Mouse (Mus musculus) 3134 (cell line): ENCODE measurements at regions not wholly inside any gene's neighbourhood (a gene's known extent, or its start where the extent isn't known, plus 50 kb on each side); places are given as distances from the start of the nearest gene placed in this dataset.

Experiments used
- DNase-seq: peaks from one replicate; pipeline ENCODE4 v3.0.0-alpha.2; 2011; ENCODE audit warnings: low spot score; ENCODE audit not compliant: insufficient read length; ENCODE audit errors: extremely low read depth

DNA sequence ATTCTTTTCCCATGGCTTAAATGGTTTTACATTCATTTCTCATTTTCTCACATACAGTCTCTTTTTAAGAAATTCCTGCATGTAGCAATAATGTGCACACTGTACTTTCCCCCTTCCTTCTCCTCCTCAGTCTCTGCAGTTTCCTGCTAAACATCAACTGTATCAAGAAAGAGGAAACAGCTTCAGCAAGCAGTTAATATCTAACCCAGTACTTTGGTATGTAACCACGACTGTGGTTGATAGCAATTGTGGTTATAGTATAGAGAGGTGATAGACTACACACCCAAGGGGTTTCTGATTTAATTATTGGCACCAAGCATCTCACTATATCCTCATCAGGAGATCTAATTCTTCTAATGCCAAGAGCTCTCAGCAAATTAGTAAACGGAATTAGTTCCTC is 52.8 kb upstream of the Eci2 start:
- no peak for DNase-seq

DNA sequence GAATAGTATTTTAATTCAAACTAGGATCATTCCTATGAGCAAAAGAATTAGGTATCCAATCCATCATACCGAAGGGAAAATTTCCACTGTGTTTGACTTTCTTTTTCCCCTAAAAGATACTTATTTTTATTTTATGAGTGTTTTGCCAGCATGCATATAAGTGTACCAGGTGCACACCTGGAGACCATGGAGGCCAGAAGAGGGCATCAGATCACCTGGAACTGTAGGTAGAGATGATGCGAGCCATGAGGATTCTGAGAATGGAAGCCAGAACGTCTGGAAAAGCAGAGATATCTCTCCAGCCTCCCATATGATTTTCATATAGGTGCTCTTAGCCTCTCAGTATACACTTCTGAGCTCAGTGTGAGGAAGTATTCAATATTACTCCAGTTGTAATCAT is 58.5 kb upstream of the Eci2 start:
- DNase-seq: no peak

DNA sequence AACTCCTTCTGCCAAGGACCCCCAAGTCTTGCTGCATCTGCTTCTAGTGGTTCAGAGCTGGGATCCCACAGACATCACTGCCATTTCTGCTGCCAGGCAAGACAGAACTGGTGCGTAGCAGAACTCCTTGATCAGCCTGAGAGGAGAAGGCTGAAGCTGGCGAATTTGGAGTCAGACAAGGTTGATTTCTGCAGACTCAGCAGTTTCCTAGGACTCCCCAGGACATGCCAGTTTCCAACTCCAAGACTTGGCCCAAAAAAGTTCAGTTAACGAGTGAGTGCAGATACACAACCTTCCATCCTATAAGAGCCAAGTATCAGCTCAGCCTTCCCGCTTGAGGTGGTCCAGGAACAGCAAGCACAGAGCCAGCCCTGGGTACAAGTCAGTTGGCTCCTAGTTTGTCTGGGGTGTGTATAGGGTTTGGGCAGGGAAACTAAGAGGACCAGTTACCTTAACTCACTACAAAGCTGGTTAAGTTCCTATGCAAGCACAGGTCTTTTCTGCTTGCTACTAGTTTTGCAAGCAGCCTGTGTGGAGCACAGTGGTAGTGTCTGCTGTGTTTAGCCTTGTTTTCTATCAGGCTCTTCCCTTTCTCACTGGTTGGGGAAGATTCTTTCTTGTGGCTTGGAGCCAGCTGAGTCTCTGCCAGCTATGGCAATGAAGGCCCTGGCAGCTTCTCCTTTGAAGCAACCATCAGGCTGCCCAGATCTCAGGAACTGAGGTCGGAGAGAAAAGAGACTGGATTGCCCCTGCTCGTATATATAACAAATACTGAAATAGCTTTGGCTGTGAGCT is 60.5 kb upstream of the Eci2 start:
- no peak for DNase-seq

DNA sequence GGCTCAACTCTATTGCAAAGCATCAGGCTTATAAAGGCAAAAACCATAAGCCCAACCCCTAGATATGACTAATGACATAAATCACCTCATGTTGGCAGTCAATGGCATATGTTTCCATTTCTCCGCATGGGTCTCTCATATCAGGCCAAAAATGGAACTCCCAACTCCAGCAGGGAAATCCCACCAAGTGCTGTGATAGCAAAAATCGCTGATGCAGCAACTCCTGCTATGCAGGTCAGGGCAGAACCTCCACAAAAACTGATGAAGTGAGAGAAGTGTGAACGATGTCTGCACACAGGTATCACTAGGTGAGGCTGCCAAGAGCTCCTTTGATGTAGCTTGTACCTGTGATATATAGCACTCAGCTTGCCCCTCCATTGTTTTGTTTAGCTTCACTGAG is 64.3 kb upstream of the Eci2 start:
- no peak for DNase-seq

DNA sequence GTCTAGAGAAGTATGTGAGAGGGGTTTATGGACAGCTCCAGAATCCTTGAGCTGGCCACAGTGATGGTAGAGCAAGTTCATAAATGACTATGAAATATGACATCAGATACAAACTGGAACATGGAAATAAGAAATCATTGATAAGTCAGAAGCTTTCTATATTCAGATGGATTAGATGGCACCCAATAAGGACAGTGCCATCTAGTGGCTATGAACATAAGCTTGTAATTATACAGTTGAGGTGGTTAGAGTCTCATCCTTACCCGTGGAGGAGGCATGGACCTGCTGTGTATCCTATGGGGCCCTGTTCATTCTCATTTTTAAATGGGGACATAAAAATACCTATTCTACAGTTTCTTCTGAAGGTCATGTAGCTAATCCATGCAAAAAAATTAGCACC is 92.9 kb upstream of the Eci2 start:
- DNase-seq: no peak

DNA sequence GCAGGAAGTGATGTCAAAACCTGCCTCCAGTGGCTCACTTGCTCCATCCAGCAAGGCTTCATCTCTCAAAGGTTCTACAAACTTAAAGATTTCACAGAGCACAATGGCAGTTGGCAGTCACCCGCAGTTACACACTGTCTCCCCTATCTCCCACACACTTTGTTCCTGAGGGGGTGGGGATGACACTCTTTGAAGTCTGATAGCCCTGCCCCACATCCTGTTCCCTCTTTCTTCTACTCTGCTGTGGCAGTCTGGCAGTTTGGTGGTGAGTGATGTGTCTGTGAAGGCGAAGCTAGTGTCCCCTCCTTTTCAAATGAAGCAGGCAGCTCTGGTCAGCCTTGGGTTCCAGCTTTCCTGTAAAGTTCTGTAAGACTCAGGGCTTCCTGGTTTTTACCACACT is 102.6 kb upstream of the Eci2 start:
- DNase-seq: no peak

DNA sequence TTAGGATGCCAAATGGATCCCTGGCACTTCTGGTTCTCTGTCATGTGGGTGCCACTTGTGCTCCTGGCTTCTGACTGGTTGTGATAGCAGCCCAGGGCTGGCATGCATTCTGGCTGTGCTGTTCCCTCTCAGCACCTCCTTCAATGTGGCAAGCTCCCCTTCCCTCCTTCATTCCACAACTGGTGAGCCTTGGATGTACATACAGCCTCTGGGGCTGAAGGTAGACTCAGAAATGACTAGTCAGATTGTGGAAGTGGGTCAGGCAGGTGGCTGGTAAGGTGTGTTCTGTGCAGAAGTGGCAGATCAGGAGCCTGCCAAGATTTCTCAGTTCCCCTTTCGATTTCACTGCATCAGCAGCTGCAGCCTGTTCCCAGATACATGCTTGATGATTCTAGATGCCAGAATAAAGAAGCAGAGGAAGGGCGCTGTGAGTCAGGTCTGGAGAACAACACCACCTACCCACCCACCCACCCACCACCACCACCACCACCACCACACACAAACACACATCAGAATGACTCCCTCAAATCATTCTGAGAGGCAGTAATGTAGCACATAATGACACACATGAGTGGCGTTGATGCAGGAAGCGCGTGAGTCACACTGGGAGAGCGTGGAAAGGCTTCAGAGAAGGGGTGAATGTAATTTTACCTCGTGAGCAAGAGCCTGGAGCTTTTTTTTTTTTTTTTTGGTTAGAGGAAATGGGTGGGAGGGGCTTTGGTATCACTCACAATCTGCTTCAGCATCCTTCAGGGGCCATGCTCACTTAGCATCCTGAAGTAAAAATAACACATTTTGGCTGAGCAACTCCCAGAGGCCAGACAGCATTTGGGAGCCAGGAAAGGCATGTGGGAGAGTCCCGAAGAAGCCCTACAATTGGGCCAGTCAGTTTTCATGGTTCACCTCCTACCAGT is 104.6 kb upstream of the Eci2 start:
- DNase-seq: no peak

DNA sequence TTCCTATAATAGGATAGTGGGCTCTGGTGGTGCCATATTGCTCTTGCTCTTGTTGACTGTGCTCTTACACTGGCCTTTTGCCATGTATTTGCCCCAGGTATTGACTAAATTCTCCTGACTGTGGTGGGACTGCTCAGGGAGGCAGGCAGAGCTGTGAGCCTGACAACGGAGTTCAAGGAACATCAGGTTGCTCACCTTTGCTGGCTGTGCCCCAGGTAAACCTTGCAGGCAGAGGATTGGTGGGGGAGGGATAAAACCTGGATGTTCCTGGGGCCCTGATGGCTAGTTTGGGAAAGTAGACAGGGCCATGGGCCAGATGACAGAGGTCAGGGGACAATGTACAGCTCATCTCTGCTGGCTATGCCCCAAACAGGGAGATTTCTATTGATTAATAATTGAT is 124.7 kb upstream of the Eci2 start:
- DNase-seq: no peak

DNA sequence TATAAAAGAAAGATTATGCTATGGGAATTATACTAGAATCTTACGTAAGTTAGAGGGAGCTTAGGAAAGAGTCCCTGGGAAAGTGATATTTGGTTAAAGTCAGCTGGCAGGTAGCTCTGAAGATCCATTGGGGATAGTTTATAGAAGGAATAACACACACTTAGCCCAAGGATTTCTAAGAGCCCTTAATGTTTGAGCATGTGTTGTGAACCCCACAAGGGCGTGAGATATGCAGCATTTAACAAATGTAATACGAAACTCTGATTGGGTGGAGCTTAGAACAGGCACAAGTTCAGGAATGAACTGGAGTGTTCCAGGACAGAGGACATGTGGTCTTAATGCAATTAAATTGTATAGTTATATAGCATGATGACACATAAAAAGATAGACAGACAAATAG is 132.6 kb upstream of the Eci2 start:
- no peak for DNase-seq

DNA sequence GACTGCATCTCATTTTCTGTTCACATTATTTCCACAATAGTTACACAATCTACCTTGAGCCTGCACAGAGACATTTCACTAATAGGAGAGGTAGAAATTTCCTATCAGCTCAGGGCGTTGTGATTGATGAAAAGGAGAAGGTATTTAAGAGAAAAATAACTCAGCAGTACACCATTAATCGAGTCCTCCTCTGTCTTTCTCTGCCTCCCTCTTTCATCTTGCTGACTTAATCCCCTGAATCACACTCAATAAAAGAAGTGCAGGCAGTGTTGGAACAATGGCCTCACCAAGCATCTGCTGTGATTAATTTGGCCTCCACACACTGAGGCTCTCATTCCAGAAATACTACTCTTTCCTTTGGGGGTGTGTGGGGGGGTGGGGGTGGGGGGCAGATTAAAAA is 133.9 kb upstream of the Eci2 start:
- DNase-seq: no peak

DNA sequence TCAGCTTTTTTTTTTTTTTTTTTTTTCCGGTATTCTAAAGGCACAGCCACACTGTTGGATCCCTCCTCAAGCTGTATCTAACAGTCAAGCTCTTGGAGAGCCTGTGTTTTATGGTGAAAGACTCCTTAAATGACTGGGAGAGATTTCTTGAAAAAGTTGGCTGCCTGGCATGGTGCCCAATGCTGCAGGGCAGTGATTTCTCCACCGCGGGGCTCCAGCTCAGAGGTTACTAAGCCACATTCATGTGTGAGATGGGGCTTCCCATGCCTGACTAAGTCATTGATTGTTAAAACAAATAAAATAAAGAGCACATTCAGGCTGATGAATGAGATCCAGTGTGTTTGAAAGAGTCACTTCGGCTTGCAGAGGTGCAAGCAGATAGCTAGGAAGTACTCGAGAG is 139.2 kb upstream of the Eci2 start:
- no peak for DNase-seq

DNA sequence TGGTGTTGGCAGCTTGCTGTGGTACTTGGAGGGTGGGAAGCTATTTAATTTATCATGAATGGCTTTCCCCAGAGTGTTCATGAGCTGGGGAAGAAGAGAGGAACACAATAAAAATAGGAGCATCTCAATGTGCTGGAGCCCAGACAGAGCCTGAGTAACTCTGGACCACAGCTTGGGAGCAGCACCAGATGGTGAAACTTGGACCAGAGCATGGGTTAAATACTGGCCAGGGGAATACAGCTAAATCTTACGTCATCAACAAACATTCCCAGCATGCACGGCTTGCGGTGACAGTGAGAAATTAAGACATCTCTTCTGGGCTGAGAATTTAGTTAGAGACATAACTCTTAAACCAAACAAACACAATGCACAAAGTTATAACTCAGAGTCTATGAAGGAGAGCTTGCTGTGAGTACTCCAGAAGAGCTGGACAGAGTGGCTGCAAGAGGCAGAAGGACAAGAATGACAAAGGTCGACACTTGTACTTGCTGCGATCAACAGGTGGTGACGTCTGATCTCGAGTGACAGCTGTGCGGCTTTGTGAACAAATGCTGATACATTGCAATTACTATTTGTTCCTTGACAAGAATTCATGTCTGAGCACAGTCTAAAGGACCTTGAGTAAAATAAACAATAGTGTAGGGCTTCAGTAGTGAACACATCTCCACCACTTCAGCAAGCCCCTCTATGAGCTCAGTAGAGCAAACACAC is 140.1 kb upstream of the Eci2 start:
- no peak for DNase-seq

DNA sequence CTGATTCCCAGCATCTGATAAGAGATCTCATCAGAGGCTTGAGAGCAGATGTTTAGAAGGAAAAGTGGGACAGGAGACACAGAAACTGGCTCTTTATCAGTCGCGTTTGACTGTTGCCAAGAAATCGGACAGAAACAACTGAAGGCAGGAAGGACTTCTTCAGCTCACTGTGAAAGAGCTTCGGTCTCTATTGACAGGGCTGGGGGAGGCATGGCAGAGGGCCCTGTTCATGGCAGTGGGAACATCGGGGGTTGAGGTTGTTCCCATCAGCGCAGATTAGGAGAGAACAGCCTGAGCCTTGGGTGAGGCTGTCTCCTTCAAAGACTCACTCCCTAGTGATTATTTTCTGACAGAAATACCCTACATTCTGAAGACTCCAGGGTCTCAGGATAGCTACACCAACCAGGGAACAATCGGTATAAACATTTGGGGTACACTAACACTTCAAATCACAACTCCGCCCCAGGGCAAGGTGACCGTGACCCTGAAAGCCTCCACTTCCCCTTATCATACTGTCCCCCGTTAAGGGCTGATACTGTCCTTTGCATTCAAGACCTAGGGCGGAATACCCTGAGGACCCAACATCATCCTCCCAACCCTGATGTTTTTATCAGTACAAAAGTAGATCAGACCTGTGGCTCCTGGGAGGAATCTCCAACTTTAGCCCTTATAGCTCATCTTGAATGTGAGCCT is 144.8 kb upstream of the Eci2 start:
- no peak for DNase-seq

DNA sequence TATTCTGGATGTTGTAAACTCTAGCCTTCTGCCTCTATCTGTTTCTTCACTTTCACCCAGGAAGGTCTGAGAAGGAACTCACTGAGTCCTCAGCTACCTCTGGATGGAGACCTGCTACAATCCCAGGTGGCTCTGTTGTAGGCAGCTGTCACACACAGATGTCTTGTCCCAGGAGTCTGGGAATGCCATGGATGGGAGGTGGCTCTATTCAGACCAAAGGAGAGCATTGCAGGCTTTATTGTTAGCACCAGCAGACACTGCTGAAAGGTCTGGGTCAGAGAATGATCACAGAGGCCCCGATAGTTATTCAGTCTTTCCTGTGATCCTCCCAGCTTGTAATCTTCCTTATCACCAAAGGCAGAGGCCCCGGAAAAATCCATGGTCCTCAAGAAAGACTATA is 146.6 kb upstream of the Eci2 start:
- DNase-seq: no peak

DNA sequence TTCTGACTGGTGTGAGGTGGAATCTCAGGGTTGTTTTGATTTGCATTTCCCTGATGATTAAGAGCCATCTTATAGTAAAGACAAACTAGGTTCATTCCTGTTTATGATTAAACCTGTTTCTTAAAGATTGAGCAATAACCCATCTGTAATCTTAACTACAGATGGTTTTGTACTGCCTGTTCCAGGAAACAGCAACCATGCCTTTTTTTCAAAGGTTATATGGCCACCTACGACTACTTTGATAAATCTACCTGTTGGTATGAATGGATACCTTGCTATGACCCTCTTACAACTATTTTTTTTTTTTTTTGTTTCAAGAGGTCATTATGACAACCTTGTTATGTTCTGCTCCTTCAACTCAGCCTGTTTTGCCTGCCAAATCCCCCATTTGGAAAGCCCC is 148.7 kb upstream of the Eci2 start:
- DNase-seq: no peak

DNA sequence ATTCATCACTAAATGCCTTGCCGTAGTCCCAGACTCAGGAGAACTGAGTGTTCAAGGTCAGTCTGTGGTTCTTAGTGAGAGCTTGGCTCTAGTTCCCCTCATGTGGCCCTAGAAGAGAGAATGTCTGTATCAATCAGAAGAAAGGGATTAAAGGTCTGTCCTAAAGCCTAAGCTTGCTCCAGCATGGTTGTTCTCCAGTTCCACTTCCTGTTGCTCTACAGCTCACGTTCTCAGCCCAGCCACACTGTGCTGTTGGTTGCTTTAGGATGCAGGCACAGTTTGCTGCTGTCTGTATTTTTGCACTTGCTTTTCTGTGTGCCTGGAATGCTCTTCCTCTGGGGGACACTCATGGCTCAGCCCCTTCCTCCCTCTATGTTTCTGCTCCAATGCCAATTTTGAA is 150.4 kb upstream of the Eci2 start:
- no peak for DNase-seq

DNA sequence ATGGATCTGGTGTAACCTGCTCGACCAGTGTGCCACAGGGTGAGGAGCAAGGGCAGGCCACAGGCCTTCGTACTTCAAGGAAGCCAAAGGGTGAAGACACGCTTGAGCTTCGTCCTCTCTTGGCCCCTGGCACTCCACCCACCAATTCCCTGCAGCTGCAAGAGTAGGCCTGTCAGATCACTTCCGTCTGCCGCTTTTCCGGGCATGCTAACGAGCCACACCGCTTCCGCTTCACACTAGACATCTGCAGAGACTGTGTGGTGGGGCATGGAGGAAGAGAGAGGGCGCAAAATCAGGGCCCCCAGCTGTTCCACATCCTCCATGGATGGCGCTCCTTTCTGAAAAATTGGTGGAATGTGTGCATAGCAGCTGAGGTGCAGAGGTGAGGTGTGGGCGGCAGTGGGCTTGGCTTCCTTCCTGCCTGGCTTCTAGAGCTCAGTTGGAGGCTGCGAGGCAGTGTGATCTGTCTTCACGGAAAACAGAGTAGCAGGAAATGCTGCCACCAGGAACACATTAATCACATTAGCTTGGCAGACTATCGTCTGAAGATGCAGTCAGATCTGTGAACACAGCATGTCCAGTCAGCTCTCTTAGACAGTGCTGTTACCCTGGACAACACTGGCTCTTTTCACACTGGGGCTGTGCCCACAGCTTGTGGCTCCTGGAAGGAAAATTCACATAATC is 162.3 kb upstream of the Eci2 start:
- DNase-seq: no peak

DNA sequence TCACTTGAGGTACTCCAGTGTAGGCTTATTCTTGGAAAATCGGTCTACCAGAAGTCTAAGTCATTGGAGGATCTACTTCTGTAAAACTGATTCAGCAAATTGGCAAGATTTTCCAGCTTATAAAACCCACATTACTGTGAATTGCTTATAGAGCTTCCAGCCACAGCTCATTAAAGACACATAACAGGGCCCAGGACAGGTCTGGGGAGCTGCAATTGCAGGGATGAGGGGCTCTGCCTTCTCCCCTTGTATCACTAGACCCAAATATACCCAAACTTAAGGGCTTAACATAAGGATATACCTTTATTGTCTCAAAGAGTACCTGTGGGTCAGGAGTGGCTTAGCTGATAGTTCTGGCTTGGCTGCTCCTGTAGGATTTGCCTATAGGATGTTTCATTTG is 175.2 kb upstream of the Eci2 start:
- DNase-seq: no peak

DNA sequence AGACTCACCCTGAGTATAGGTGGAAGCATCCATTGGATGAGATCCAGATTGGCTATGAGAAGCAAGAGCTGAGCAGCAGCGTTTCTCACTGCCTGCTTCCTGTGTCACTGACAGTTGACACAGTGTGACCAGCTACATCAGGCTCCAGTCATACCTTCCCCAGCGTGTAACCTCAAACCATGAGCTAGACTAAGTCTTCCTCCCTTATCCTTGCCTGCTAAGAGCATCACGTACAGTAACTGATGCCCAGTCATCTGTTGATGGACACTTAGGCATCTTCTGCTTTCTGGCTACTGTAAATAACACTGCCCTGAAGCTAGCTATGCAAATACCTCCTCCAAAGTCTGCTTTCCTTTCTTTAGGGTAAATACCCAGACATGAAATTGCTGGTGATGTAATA is 181.4 kb upstream of the Eci2 start:
- DNase-seq: no peak

DNA sequence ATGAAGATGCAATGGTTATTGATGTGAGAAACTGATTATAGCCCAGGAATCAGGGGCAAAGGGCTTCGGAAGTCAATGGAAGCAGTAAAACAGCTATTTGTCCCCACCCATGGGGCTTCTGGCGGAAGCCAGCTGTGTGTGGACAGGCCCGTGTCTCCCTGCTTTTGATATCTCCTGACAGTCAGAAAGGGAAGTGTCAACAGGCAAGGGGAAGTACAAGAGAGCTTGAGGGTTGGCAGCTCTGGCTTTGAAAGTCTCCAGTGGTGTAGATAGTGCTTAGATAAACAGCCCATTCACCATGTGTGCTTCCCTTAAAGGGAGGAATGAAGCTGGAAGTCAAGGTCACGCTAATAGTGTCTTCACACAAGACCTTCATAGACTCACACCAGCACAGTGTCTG is 182.7 kb upstream of the Eci2 start:
- DNase-seq: no peak
